Mouse (Mus musculus): Measurements from ENCODE around the gene Olfr828. TPM values are rescaled to one million over a fixed set of nuclear protein-coding genes. Genes with fewer than 3 reads are reported as not detected.
A peak's percentile ranks its signal among the peaks of the same experiment; 100 is the strongest.

Olfr828 gene
- total and polyA plus RNA-seq, 3 experiments, result not detected

- no peak overlapping the region for H3K9ac ChIP-seq (ENCODE audit: insufficient read depth, low read depth)
Observed at GRCm38 (mm10) chr9:18785316-18785715, 34.0 kb downstream of the Olfr828 start.

DNA sequence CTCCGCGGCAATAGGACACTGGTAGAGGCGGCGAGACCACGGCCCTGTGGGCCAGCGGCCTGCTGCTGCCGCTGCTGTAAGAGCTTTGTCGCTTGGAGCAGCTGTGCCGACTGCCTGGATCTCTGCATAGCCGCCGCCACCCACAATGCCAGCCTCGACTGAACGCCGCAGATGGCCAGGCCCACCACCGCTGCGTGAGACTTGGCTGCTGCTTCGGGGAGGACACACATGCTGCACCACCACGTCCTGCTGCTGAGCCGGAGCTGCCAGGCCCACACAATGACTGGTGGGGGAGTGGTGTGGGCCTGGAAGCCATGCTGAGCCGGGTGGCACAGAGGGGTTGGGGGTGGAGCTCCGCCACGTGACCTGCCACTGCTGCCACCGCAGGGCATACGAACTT, 39.9 kb downstream of the Olfr828 start:
- H3K4me3 ChIP-seq (replicated peaks in 1 of 3; ENCODE audit: low read depth in 2 of 3, low read length in 2 of 3, poor library complexity in 1 of 3), result no peak overlapping the region
- dilution Hi-C loops (cut with MboI; ENCODE audit: extremely low pct_ligation_motif_present, extremely low pct_unique_long_range_greater_than_20kb, low sequenced_read_pairs), result no loop called here

More at GRCm38 (mm10) chr9:18785316-18785715, 34.0 kb downstream of the Olfr828 start:
- no peaks in the 10 kb centered on the region for H3K9me3 ChIP-seq (replicated peaks; ENCODE audit: low read length)
- DNase-seq (ENCODE audit: extremely low read depth), result peak; percentile 5
- dilution Hi-C loops (cut with MboI; ENCODE audit: extremely low pct_ligation_motif_present, extremely low pct_unique_long_range_greater_than_20kb, low sequenced_read_pairs) (no loop called here), in situ Hi-C loops (cut with MboI; ENCODE audit: low pct_ligation_motif_present, low pct_unique_long_range_greater_than_20kb, low sequenced_read_pairs) (no loop called here)
- no peak overlapping the region for H3K4me2 ChIP-seq (ENCODE audit: insufficient read depth, low read depth, poor library complexity, severe bottlenecking)
- no peak for TF ChIP-seq CHD1 (IDR thresholded peaks at IDR 0.05; ENCODE audit: low read depth, low read length)
- no peak for TF ChIP-seq KAT2A (IDR thresholded peaks at IDR 0.05; ENCODE audit: insufficient replicate concordance, low read length)
- no peak for TF ChIP-seq MEF2A (IDR thresholded peaks at IDR 0.05; ENCODE audit: borderline replicate concordance, low read depth, low read length)
- no peak for TF ChIP-seq GABPA (IDR thresholded peaks at IDR 0.05; ENCODE audit: insufficient replicate concordance, low read depth, low read length)
- TF ChIP-seq TBP (conservative IDR thresholded peaks at IDR 0.05; ENCODE audit: low read depth, low read length), result no peak
- TF ChIP-seq UBTF (IDR thresholded peaks at IDR 0.05; ENCODE audit: low read depth, low read length), result no peak
- no peak for TF ChIP-seq POLR2A (IDR thresholded peaks at IDR 0.05; ENCODE audit: low read depth, low read length)
- TF ChIP-seq E2F4 (IDR thresholded peaks at IDR 0.05; ENCODE audit: insufficient replicate concordance, low read depth, low read length), result no peak
- no peak for TF ChIP-seq MYC (IDR thresholded peaks at IDR 0.05; ENCODE audit: low read depth, low read length)
- no peak for TF ChIP-seq PAX5 (IDR thresholded peaks at IDR 0.05; ENCODE audit: low read length)
- TF ChIP-seq MAFK (IDR thresholded peaks at IDR 0.05; ENCODE audit: insufficient replicate concordance, low read length), result no peak
- TF ChIP-seq RAD21 (IDR thresholded peaks at IDR 0.05; ENCODE audit: low read depth, low read length), result no peak
- no peak for TF ChIP-seq NELFE (IDR thresholded peaks at IDR 0.05; ENCODE audit: low read depth, low read length)
- no peak for TF ChIP-seq JUND (conservative IDR thresholded peaks at IDR 0.05; ENCODE audit: low read depth, low read length)
- no peak for TF ChIP-seq RCOR1 (conservative IDR thresholded peaks at IDR 0.05; ENCODE audit: low read depth, low read length)
- no peak for TF ChIP-seq ZC3H11A (IDR thresholded peaks at IDR 0.05; ENCODE audit: low read depth, low read length)
- TF ChIP-seq SIN3A (IDR thresholded peaks at IDR 0.05; ENCODE audit: low read length), result no peak
- no peak for TF ChIP-seq JUN (IDR thresholded peaks at IDR 0.05; ENCODE audit: insufficient read depth, low read depth, low read length)
- no peak for TF ChIP-seq EP300 (IDR thresholded peaks at IDR 0.05; ENCODE audit: low read length)
- no peaks in the 10 kb centered on the region for H3K27me3 ChIP-seq (replicated peaks)
- H3K27ac ChIP-seq (ENCODE audit: insufficient read depth, low read depth), result no peak overlapping the region
- no peaks in the 10 kb centered on the region for H3K4me1 ChIP-seq (ENCODE audit: control insufficient read depth in 1 of 2, insufficient read depth in 2 of 2)
- no peaks in the 10 kb centered on the region for H3K79me2 ChIP-seq (replicated peaks; ENCODE audit: control insufficient read depth, extremely low read depth, insufficient read depth, poor library complexity, severe bottlenecking)
- no peak overlapping the region for H3K4me3 ChIP-seq (replicated peaks in 1 of 3; ENCODE audit: low read depth in 2 of 3, low read length in 2 of 3, poor library complexity in 1 of 3)
- H3K36me3 ChIP-seq (replicated peaks in 1 of 2; ENCODE audit: control insufficient read depth in 1 of 2, insufficient read depth in 1 of 2, low read length in 1 of 2), result no peaks in the 10 kb centered on the region

More for the DNA sequence above, 39.9 kb downstream of the Olfr828 start:
- no peak for DNase-seq (ENCODE audit: extremely low read depth)
- no peaks in the 10 kb centered on the region for H3K27me3 ChIP-seq (replicated peaks)
- in situ Hi-C loops (cut with MboI; ENCODE audit: low pct_ligation_motif_present, low pct_unique_long_range_greater_than_20kb, low sequenced_read_pairs), result no loop called here
- H3K79me2 ChIP-seq (replicated peaks; ENCODE audit: control insufficient read depth, extremely low read depth, insufficient read depth, poor library complexity, severe bottlenecking), result no peaks in the 10 kb centered on the region
- H3K4me1 ChIP-seq (ENCODE audit: control insufficient read depth in 1 of 2, insufficient read depth in 2 of 2), result no peaks in the 10 kb centered on the region
- no peak overlapping the region for H3K9ac ChIP-seq (ENCODE audit: insufficient read depth, low read depth)
- H3K4me2 ChIP-seq (ENCODE audit: insufficient read depth, low read depth, poor library complexity, severe bottlenecking), result no peak overlapping the region
- no peak overlapping the region for H3K27ac ChIP-seq (ENCODE audit: insufficient read depth, low read depth)
- TF ChIP-seq SIN3A (IDR thresholded peaks at IDR 0.05; ENCODE audit: low read length) (no peak), CHD2 (IDR thresholded peaks at IDR 0.05; ENCODE audit: low read length) (no peak)
- no peaks in the 10 kb centered on the region for H3K9me3 ChIP-seq (replicated peaks; ENCODE audit: low read length)
- no peaks in the 10 kb centered on the region for H3K36me3 ChIP-seq (replicated peaks in 1 of 2; ENCODE audit: control insufficient read depth in 1 of 2, insufficient read depth in 1 of 2, low read length in 1 of 2)

Measured in CH12.LX (cell line).